In genomic region chr11:78896357-78897123, GRCm38 (mm10) we compare ENCODE assay signal across 9 mouse cellular contexts. TPM values are rescaled to one million over a fixed set of nuclear protein-coding genes. Genes with fewer than 3 reads are reported as not detected.
A peak's percentile ranks its signal among the peaks of the same experiment; 100 is the strongest.
DNase-seq lines count a peak whose midpoint lies in the region; ATAC-seq and TF ChIP-seq lines count a peak whose summit lies in the region.
"Had no signal": no experiment of that assay in that cellular context is flagged by ENCODE, and none has a peak within 500 bp of the region (broad histone marks: within the 10 kb centered on the region; RNA-seq: fewer than 3 reads in every experiment).

No protein-coding gene starts in this region.

- 72% methylated on average over 7 of the region's 7 CpGs for WGBS in hindbrain, embryonic 11.5 days
- WGBS in hindbrain, embryonic 13.5 days = 75% methylated on average over 7 of the region's 7 CpGs

- intact Hi-C loops in left cerebral cortex, postnatal 10 days (cut with DNase I) = no loop called here

- H3K4me2 ChIP-seq in hindbrain, embryonic 11.5 days (replicated peaks; ENCODE audit: low read depth, low read length) = no peak overlapping the region
- H3K4me2 ChIP-seq in hindbrain, embryonic 13.5 days = no peak overlapping the region

- no peaks in the 10 kb centered on the region for H3K36me3 ChIP-seq in hindbrain, embryonic 11.5 days (ENCODE audit: control insufficient read depth, insufficient read depth, low read length)
- no peaks in the 10 kb centered on the region for H3K36me3 ChIP-seq in hindbrain, embryonic 13.5 days
- no peaks in the 10 kb centered on the region for H3K36me3 ChIP-seq in E14TG2a.4 (ENCODE audit: insufficient read depth, low read length)

- H3K9ac ChIP-seq in hindbrain, embryonic 11.5 days (ENCODE audit: low read depth, low read length) = no peak overlapping the region
- no peak overlapping the region for H3K9ac ChIP-seq in hindbrain, embryonic 13.5 days

- ATAC-seq in hindbrain, embryonic 11.5 days (ENCODE audit: low FRiP score) = no peak
- no peak for ATAC-seq in hindbrain, embryonic 13.5 days (ENCODE audit: low FRiP score)

- peak; percentile 94 for TF ChIP-seq CTCF in E14TG2a.4 (conservative IDR thresholded peaks at IDR 0.05; ENCODE audit: low read length)

- peak; percentile 67 for DNase-seq in hindbrain, embryonic 11.5 days (ENCODE audit: low spot score)
- DNase-seq in adrenal gland, postnatal 14 days = peak; percentile 50
- DNase-seq in kidney, postnatal 14 days = peak; percentile 9
- DNase-seq in spleen, postnatal 10 days (ENCODE audit: low spot score in 2 of 2) = peak; percentile 26 to 61
- DNase-seq in left cerebral cortex, postnatal 10 days (ENCODE audit: extremely low spot score in 1 of 2, low spot score in 2 of 2) = no peak
- DNase-seq in cerebellum, adult 11 months = no peak

- H3K27me3 ChIP-seq in hindbrain, embryonic 11.5 days (ENCODE audit: control insufficient read depth, insufficient read depth, low read length) = no peaks in the 10 kb centered on the region
- no peaks in the 10 kb centered on the region for H3K27me3 ChIP-seq in hindbrain, embryonic 13.5 days
- H3K27me3 ChIP-seq in E14TG2a.4 (ENCODE audit: insufficient read depth, low read length) = peaks cover 8% of the 10 kb centered on the region; the same call in 1 of the 2 replicates

- H3K4me1 ChIP-seq in hindbrain, embryonic 11.5 days (replicated peaks; ENCODE audit: control insufficient read depth, insufficient read depth, low read length) = no peaks in the 10 kb centered on the region
- H3K4me1 ChIP-seq in hindbrain, embryonic 13.5 days (replicated peaks) = no peaks in the 10 kb centered on the region
- H3K4me1 ChIP-seq in E14TG2a.4 (replicated peaks; ENCODE audit: low read depth, low read length) = peaks cover 4% of the 10 kb centered on the region; the same call in 1 of the 2 replicates

- no peaks in the 10 kb centered on the region for H3K9me3 ChIP-seq in hindbrain, embryonic 11.5 days (ENCODE audit: control insufficient read depth, low read length)
- H3K9me3 ChIP-seq in hindbrain, embryonic 13.5 days = no peaks in the 10 kb centered on the region
- peaks cover 7% of the 10 kb centered on the region; the same call in 1 of the 2 replicates for H3K9me3 ChIP-seq in E14TG2a.4 (ENCODE audit: low read length)

- H3K27ac ChIP-seq in hindbrain, embryonic 11.5 days (ENCODE audit: low read depth, low read length) = no peak overlapping the region
- H3K27ac ChIP-seq in hindbrain, embryonic 13.5 days = no peak overlapping the region

- H3K4me3 ChIP-seq in hindbrain, embryonic 11.5 days (ENCODE audit: low read depth, low read length) = no peak overlapping the region
- H3K4me3 ChIP-seq in hindbrain, embryonic 13.5 days = no peak overlapping the region
- H3K4me3 ChIP-seq in E14TG2a.4 (replicated peaks; ENCODE audit: low read length) = no peak overlapping the region
- H3K4me3 ChIP-seq: megakaryocyte, embryonic 14.5 days had no signal

RNA-seq across cellular contexts. Expression of gene Nos2, which starts 24.0 kb away (rescaled TPM):
- 0.42 and 0.80 TPM in 2 replicates for polyA plus RNA-seq in hindbrain, embryonic 11.5 days (2014; fragmentation: Nextera tagmentation; extraction: Ambion mirVana)
- polyA plus RNA-seq in hindbrain, embryonic 13.5 days (2015; fragmentation: Nextera tagmentation; extraction: Ambion mirVana) = 1.3 and 1.5 TPM in 2 replicates
- 2.8 and 4.1 TPM in 2 replicates for total RNA-seq in adrenal gland, postnatal 14 days (2021)
- 1 to 10 TPM; 1.3 to 2.4 TPM for total RNA-seq in left cerebral cortex, postnatal 10 days (2021)

Comparison
In these comparisons a context has a peak if more than half of its experiments do, and no peak if none do; other contexts are left out.
1. DNase-seq: peak in hindbrain, embryonic 11.5 days (single experiment), adrenal gland, postnatal 14 days (single experiment), kidney, postnatal 14 days (single experiment) and spleen, postnatal 10 days (2 of 2); none in left cerebral cortex, postnatal 10 days (0 of 2) and cerebellum, adult 11 months (single experiment).